Mouse (Mus musculus) cortical plate, adult 2 months (tissue): ENCODE measurements around the gene Timd2.

ENCODE experiments used
- CTCF ChIP-seq: fragments of 200-500 bp; IDR thresholded peaks from 2 replicates; pipeline ENCODE4 v1.5.1; 2011; ENCODE audit warnings: mild to moderate bottlenecking, control low read depth, low read length; ENCODE audit not compliant: insufficient read depth; ENCODE audit errors: extremely low read depth
- POLR2A ChIP-seq: fragments of 200-500 bp; IDR thresholded peaks from 2 replicates; pipeline ENCODE4 v1.6.1; 2011; ENCODE audit warnings: mild to moderate bottlenecking, low read length, control low read depth; ENCODE audit not compliant: insufficient read depth; ENCODE audit errors: extremely low read depth

DNA sequence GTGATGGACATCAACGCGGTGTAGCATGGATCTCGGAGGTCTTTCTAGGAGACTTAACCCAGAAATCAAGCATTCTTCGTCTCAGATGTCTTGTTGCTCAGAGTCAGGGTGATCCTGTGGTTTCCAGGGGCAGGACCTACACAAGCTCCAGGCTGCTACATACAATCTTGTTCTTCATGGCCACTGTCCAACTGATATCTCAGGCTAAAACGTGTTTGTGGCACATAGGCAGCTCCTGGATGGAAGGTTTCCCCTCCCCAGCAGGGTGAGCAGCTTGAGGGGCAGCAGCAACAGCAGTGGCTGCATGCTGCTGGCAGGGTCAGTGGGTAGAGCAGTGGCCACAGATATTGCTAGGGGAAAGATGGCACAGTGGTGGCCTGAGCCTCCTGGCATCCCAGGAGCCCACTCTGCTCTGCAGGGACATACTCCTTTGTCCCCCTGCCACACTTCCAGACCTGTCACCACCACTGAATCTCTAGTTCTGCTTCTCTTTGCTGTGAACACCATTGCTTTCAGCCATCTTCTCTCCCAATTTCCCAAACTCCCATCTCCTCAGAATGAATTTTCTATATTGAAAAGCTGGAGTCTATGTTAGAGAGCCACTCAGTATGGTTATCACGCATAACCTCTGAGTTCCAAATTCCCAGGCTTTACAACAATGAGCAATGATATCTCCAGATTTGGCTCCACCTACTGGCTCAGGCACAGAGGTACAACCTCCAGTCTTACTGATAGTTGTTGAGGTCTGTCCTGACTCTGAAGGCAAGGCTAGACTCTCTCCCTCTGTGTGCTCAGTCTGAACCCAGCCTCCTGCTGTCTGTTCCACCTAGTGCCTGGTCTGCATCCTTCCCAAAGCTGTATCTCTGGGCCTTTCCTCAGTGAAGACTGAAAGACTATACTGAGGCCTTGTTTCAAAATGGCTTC lies 41.0 kb downstream of the Timd2 start:
- TF ChIP-seq POLR2A: no peak
- TF ChIP-seq CTCF: peak; percentile 61
